Mouse (Mus musculus) neural tube, embryonic 14.5 days (tissue): ENCODE results near the gene Cyth3. TPM values are rescaled to one million over a fixed set of nuclear protein-coding genes. Genes with fewer than 3 reads are reported as not detected.

Experiments used
- ATAC-seq: fragments of 200-750 bp; cut with Nextera tagmentation; 2 replicates; pipeline ENCODE4 v1.8.0; 2017; ENCODE audit warnings: low read depth, mild to moderate bottlenecking, moderate TSS enrichment, moderate library complexity
- H3K27ac ChIP-seq: fragments of 300-500 bp; sonication (generic); 2 replicates; pipeline ENCODE4 v1.5.1; 2014; ENCODE audit warnings: low read depth, mild to moderate bottlenecking, control low read depth, low read length, moderate library complexity, mixed read lengths
- H3K27me3 ChIP-seq: fragments of 300-500 bp; sonication (generic); 2 replicates; pipeline ENCODE4 v1.6.1; 2014; ENCODE audit warnings: low read length; ENCODE audit not compliant: control insufficient read depth, insufficient read depth
- H3K36me3 ChIP-seq: fragments of 300-500 bp; sonication (generic); 2 replicates; pipeline ENCODE4 v1.6.1; 2014; ENCODE audit warnings: low read length, mixed read lengths; ENCODE audit not compliant: control insufficient read depth, insufficient read depth
- H3K4me1 ChIP-seq: fragments of 300-500 bp; sonication (generic); 2 replicates; pipeline ENCODE4 v1.6.1; 2014; ENCODE audit warnings: low read length; ENCODE audit not compliant: control insufficient read depth, insufficient read depth
- H3K4me2 ChIP-seq: fragments of 300-500 bp; sonication (generic); 2 replicates; pipeline ENCODE4 v1.6.1; 2014; ENCODE audit warnings: mild to moderate bottlenecking, low read depth, low read length, control low read depth
- H3K4me3 ChIP-seq: fragments of 300-500 bp; sonication (generic); 2 replicates; pipeline ENCODE4 v1.5.1; 2014; ENCODE audit warnings: low read depth, low read length, control low read depth, mixed read lengths
- H3K9ac ChIP-seq: fragments of 300-500 bp; sonication (generic); replicated peaks from 2 replicates; pipeline ENCODE4 v1.6.1; 2014; ENCODE audit warnings: low read depth, mild to moderate bottlenecking, control low read depth, low read length, mixed read lengths
- H3K9me3 ChIP-seq: fragments of 300-500 bp; sonication (generic); 2 replicates; pipeline ENCODE4 v1.6.1; 2016; ENCODE audit warnings: low read length; ENCODE audit not compliant: control insufficient read depth
- WGBS: fragments of 180-500 bp; shearing (Covaris S2); extraction: QIAGEN DNeasy Blood & Tissue Kit; methylation state at CpG from one replicate; pipeline ENCODE4 v1.1.7; 2014; 5-methylcytosine and 5-hydroxymethylcytosine counted together
- polyA plus RNA-seq: library from polyadenylated mRNA; unstranded; fragments of >200 nt; fragmentation: Nextera tagmentation; extraction: Ambion mirVana; gene quantifications from 2 replicates; pipeline ENCODE4 v1.2.1, GENCODE M21; 2014

Cyth3 gene
- polyA plus RNA-seq, 1 experiment from 2014 or later: 35.3 TPM

- Histone ChIP-seq H3K4me2 (peak overlapping the region; percentile 4; the same call in 1 of the 2 replicates), H3K4me3 (no peak overlapping the region), H3K4me1 (peaks cover 15% of the 10 kb centered on the region), H3K36me3 (no peaks in the 10 kb centered on the region), H3K27ac (peak overlapping the region; percentile 35; the same call in 1 of the 2 replicates), H3K9me3 (no peaks in the 10 kb centered on the region), H3K9ac (no peak overlapping the region), H3K27me3 (no peaks in the 10 kb centered on the region)
- WGBS: 12% methylated on average over 13 of the region's 13 CpGs
- peak; percentile 65; the same call in 1 of the 2 replicates for ATAC-seq
Measured at GRCm38 (mm10) chr5:143620941-143621340, 1.3 kb upstream of the Cyth3 start.

- H3K27me3 ChIP-seq: no peaks in the 10 kb centered on the region
- H3K4me3 ChIP-seq: peak overlapping the region; percentile 83
- WGBS: 2% methylated on average over 48 of the region's 48 CpGs
- H3K4me1 ChIP-seq: peaks cover 15% of the 10 kb centered on the region
- peak; percentile 74 for ATAC-seq
- H3K9ac ChIP-seq: peak overlapping the region; percentile 75
- peak overlapping the region; percentile 85 for H3K4me2 ChIP-seq
- no peaks in the 10 kb centered on the region for H3K36me3 ChIP-seq
- no peaks in the 10 kb centered on the region for H3K9me3 ChIP-seq
- peak overlapping the region; percentile 63 for H3K27ac ChIP-seq
Measured at GRCm38 (mm10) chr5:143622623-143623150, 440 bp downstream of the Cyth3 start.

GRCm38 (mm10) chr5:143623356-143624295, 1.4 kb downstream of the Cyth3 start:
- no peaks in the 10 kb centered on the region for H3K27me3 ChIP-seq
- WGBS: 50% methylated on average over 19 of the region's 19 CpGs
- no peak overlapping the region; the same call in 1 of the 2 replicates for H3K9ac ChIP-seq
- H3K27ac ChIP-seq: no peak overlapping the region
- H3K4me2 ChIP-seq: peak overlapping the region; percentile 85
- no peaks in the 10 kb centered on the region for H3K36me3 ChIP-seq
- no peaks in the 10 kb centered on the region for H3K9me3 ChIP-seq
- peaks cover 15% of the 10 kb centered on the region for H3K4me1 ChIP-seq
- H3K4me3 ChIP-seq: peak overlapping the region; percentile 83
- no peak for ATAC-seq

GRCm38 (mm10) chr5:143624449-143624848, 2.2 kb downstream of the Cyth3 start:
- no peak overlapping the region for H3K27ac ChIP-seq
- peaks cover 15% of the 10 kb centered on the region for H3K4me1 ChIP-seq
- no peak for ATAC-seq
- H3K36me3 ChIP-seq: no peaks in the 10 kb centered on the region
- no peak overlapping the region for H3K4me3 ChIP-seq
- no peaks in the 10 kb centered on the region for H3K9me3 ChIP-seq
- WGBS: 87% methylated on average over 3 of the region's 3 CpGs
- H3K9ac ChIP-seq: no peak overlapping the region
- no peaks in the 10 kb centered on the region for H3K27me3 ChIP-seq
- H3K4me2 ChIP-seq: no peak overlapping the region; the same call in 1 of the 2 replicates

- no peaks in the 10 kb centered on the region for H3K27me3 ChIP-seq
- no peak overlapping the region for H3K4me3 ChIP-seq
- H3K36me3 ChIP-seq: no peaks in the 10 kb centered on the region
- H3K4me1 ChIP-seq: peaks cover 13% of the 10 kb centered on the region
- H3K4me2 ChIP-seq: no peak overlapping the region
- no peak overlapping the region for H3K9ac ChIP-seq
- H3K27ac ChIP-seq: no peak overlapping the region
- no peaks in the 10 kb centered on the region for H3K9me3 ChIP-seq
- no peak for ATAC-seq
- WGBS: 85% methylated on average over 12 of the region's 12 CpGs
Measured at GRCm38 (mm10) chr5:143625497-143625896, 3.2 kb downstream of the Cyth3 start.

GRCm38 (mm10) chr5:143625940-143626588, 3.8 kb downstream of the Cyth3 start:
- no peak for ATAC-seq
- Histone ChIP-seq H3K4me2 (no peak overlapping the region), H3K27me3 (no peaks in the 10 kb centered on the region), H3K4me3 (no peak overlapping the region), H3K9ac (no peak overlapping the region), H3K4me1 (peaks cover 10% of the 10 kb centered on the region; the same call in 1 of the 2 replicates), H3K9me3 (no peaks in the 10 kb centered on the region), H3K27ac (no peak overlapping the region), H3K36me3 (no peaks in the 10 kb centered on the region)
- 64% methylated on average over 11 of the region's 11 CpGs for WGBS

- no peak for ATAC-seq
- Histone ChIP-seq H3K9ac (no peak overlapping the region), H3K9me3 (no peaks in the 10 kb centered on the region), H3K4me1 (0 out of 2 replicates have a peak, but pooled peaks cover 6% of the 10 kb centered on the region), H3K4me3 (no peak overlapping the region), H3K27ac (no peak overlapping the region), H3K36me3 (no peaks in the 10 kb centered on the region), H3K4me2 (no peak overlapping the region), H3K27me3 (no peaks in the 10 kb centered on the region)
- WGBS: 93% methylated on average over 6 of the region's 6 CpGs
Measured at GRCm38 (mm10) chr5:143627507-143627906, 5.3 kb downstream of the Cyth3 start.

GRCm38 (mm10) chr5:143627926-143628325, 5.7 kb downstream of the Cyth3 start:
- no peak overlapping the region for H3K9ac ChIP-seq
- no peak for ATAC-seq
- H3K36me3 ChIP-seq: no peaks in the 10 kb centered on the region
- no peaks in the 10 kb centered on the region for H3K9me3 ChIP-seq
- no peak overlapping the region for H3K4me2 ChIP-seq
- 81% methylated on average over 1 of the region's 1 CpGs for WGBS
- H3K4me1 ChIP-seq: 0 out of 2 replicates have a peak, but pooled peaks cover 6% of the 10 kb centered on the region
- H3K27ac ChIP-seq: no peak overlapping the region
- H3K4me3 ChIP-seq: no peak overlapping the region
- no peaks in the 10 kb centered on the region for H3K27me3 ChIP-seq
